Mouse (Mus musculus): ENCODE measurements at regions not wholly inside any gene's neighbourhood (a gene's known extent, or its start where the extent isn't known, plus 50 kb on each side); places are given as distances from the start of the nearest gene placed in this dataset.

DNA sequence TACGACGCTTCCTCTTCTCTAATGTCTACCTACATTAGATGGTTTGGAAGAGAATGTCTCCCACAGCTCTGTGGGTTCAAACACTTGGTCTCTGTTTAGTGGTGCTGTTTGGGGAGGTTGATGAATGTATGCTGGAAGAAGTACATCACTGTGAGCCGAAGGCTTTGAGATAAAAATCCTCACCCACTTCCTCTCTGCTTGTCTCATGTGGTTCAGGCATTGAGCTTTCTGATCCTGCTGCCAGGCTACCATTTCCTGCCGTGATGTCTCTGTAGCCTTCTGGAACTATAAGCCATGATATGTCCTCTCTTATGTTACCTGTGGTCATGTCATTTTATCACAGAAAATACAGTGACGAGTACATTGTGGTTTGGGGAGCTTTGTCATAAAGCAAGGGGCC, 122.5 kb upstream of the Cdh5 start:
- DNase-seq (no peak), ATAC-seq (ENCODE audit: insufficient read depth) (no peak)
- Histone ChIP-seq H3K9ac (no peak overlapping the region), H3K4me1 (ENCODE audit: insufficient read depth) (no peaks in the 10 kb centered on the region), H3K36me3 (ENCODE audit: insufficient read depth) (no peaks in the 10 kb centered on the region), H3K4me2 (no peak overlapping the region), H3K27ac (ENCODE audit: low read depth) (no peak overlapping the region), H3K9me3 (ENCODE audit: low read depth, low read length) (no peaks in the 10 kb centered on the region), H3K4me3 (ENCODE audit: low read depth, low read length) (no peak overlapping the region), H3K27me3 (ENCODE audit: insufficient read depth, low read length) (no peaks in the 10 kb centered on the region)
- TF ChIP-seq CTCF (IDR thresholded peaks at IDR 0.05; ENCODE audit: low read depth) = no peak
- 74% methylated on average over 5 of the region's 5 CpGs for WGBS

DNA sequence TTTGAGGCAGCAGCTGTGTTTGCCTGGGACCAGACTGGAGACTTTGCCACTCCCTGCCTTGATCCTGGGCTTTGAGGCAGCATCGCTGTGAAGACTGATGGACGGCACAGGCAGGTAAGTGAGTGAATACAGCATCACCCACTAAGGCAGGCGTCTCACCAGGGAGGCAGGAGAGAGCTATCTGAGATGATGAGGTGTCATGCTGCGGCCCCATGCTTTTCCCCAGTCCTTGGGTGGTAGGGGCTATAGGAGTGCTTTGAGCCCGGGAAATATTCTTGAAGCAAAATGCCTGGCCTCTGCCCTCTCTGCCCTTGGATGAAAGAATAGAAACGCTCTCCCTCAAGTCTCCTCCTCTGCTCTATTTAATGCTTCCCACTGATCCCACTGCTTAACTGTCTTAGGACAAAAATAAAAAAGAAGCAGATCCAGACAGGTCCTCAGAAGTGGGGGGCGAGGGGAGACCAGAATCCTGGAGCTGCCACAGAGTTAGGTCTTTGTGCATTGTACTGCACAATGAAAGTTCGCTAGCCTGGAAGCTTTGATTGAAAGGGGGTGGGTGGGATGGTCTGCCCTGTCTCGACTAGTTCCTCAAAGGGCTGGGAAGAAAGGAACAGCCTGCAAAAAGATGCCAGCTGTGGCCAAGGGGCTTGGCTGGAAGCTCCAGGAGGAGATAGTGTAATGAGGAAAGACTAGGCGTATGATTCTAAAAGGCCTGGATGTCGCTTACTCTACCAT, 117.4 kb upstream of the Cdh5 start:
- TF ChIP-seq CTCF (IDR thresholded peaks at IDR 0.05; ENCODE audit: low read depth) = no peak
- Histone ChIP-seq H3K36me3 (ENCODE audit: insufficient read depth) (no peaks in the 10 kb centered on the region), H3K9ac (no peak overlapping the region), H3K27ac (ENCODE audit: low read depth) (no peak overlapping the region), H3K4me1 (ENCODE audit: insufficient read depth) (no peaks in the 10 kb centered on the region), H3K4me3 (ENCODE audit: low read depth, low read length) (no peak overlapping the region), H3K9me3 (ENCODE audit: low read depth, low read length) (no peaks in the 10 kb centered on the region), H3K27me3 (ENCODE audit: insufficient read depth, low read length) (no peaks in the 10 kb centered on the region), H3K4me2 (no peak overlapping the region)
- DNase-seq = no peak
- WGBS = 61% methylated on average over 11 of the region's 11 CpGs
- ATAC-seq (ENCODE audit: insufficient read depth) = no peak

DNA sequence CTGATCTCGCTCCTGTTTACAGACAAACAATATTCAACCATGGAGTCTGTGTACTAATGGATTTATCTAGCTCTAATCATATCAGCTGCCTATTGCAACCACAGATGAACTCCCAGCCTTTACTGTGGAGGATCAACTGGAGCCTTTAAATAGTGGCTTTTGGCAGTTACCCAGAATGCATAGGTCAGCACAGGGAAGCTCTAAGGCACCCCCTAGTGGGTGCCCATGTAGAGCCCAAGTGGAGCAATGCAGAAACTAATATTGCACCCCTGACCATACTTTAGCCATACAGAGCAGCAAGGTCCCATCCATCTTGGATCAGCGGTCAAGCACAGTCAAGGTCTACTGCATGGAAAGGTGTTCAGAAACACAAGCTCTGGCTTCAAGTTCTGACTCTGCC, 115.8 kb upstream of the Cdh5 start:
- no peaks in the 10 kb centered on the region for H3K9me3 ChIP-seq (ENCODE audit: low read depth, low read length)
- H3K4me3 ChIP-seq (ENCODE audit: low read depth, low read length) = no peak overlapping the region
- H3K36me3 ChIP-seq (ENCODE audit: insufficient read depth) = no peaks in the 10 kb centered on the region
- TF ChIP-seq CTCF (IDR thresholded peaks at IDR 0.05; ENCODE audit: low read depth) = no peak
- H3K9ac ChIP-seq = no peak overlapping the region
- no peak overlapping the region for H3K4me2 ChIP-seq
- DNase-seq (peak; percentile 28), ATAC-seq (ENCODE audit: insufficient read depth) (no peak)
- 85% methylated on average over 2 of the region's 2 CpGs for WGBS
- no peak overlapping the region for H3K27ac ChIP-seq (ENCODE audit: low read depth)
- H3K4me1 ChIP-seq (ENCODE audit: insufficient read depth) = no peaks in the 10 kb centered on the region
- H3K27me3 ChIP-seq (ENCODE audit: insufficient read depth, low read length) = no peaks in the 10 kb centered on the region

DNA sequence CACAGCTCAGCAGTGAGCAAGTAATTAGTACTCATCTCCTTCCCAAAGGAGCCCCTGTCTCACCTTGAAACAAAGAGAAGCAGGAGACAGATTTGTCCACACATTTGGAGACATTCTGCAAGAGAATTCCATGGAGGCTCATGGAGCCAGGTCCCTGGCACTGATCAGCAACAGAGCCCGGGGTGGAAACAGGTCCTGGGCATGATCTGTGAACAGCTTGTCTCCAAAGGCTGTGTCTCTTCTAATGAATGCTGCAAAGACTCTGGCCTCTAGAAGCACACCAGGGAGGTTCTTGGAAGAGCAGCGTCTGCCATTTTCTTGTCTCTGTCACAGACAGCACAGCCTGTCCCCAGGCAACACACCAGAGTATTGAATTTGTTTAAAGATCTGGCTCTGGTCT, 107.5 kb upstream of the Cdh5 start:
- Histone ChIP-seq H3K9me3 (ENCODE audit: low read depth, low read length) (no peaks in the 10 kb centered on the region), H3K4me3 (ENCODE audit: low read depth, low read length) (no peak overlapping the region), H3K27me3 (ENCODE audit: insufficient read depth, low read length) (no peaks in the 10 kb centered on the region), H3K9ac (no peak overlapping the region), H3K4me1 (ENCODE audit: insufficient read depth) (no peaks in the 10 kb centered on the region), H3K27ac (ENCODE audit: low read depth) (no peak overlapping the region), H3K36me3 (ENCODE audit: insufficient read depth) (no peaks in the 10 kb centered on the region), H3K4me2 (no peak overlapping the region)
- WGBS = 84% methylated on average over 2 of the region's 2 CpGs
- TF ChIP-seq CTCF (IDR thresholded peaks at IDR 0.05; ENCODE audit: low read depth) = no peak
- ATAC-seq (ENCODE audit: insufficient read depth) (no peak), DNase-seq (no peak)

DNA sequence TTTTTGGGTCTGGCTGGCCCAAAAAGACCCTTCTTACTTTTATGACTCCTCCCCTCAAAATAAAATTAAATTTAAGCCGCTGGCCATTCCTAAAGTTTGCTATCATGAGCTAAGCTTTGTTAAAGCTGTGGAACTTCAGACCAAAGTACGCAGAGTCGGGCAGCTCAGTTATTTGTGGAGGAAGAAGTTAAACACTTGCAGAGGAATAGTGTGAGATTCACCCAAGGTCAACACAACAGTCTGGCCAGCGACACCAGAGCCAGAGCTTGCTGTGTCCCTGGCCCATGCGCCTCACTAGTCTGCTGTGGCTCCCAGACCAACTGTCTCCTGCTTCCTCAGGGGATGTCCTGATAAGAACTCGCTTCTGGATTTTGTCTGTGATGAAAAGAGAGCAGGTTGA, 103.3 kb upstream of the Cdh5 start:
- Histone ChIP-seq H3K4me1 (ENCODE audit: insufficient read depth) (no peaks in the 10 kb centered on the region), H3K27ac (ENCODE audit: low read depth) (no peak overlapping the region), H3K36me3 (ENCODE audit: insufficient read depth) (no peaks in the 10 kb centered on the region), H3K9ac (no peak overlapping the region), H3K4me3 (ENCODE audit: low read depth, low read length) (no peak overlapping the region), H3K4me2 (no peak overlapping the region), H3K27me3 (ENCODE audit: insufficient read depth, low read length) (no peaks in the 10 kb centered on the region), H3K9me3 (ENCODE audit: low read depth, low read length) (no peaks in the 10 kb centered on the region)
- DNase-seq = no peak
- TF ChIP-seq CTCF (IDR thresholded peaks at IDR 0.05; ENCODE audit: low read depth) = no peak
- WGBS = 63% methylated on average over 6 of the region's 6 CpGs
- ATAC-seq (ENCODE audit: insufficient read depth) = no peak

DNA sequence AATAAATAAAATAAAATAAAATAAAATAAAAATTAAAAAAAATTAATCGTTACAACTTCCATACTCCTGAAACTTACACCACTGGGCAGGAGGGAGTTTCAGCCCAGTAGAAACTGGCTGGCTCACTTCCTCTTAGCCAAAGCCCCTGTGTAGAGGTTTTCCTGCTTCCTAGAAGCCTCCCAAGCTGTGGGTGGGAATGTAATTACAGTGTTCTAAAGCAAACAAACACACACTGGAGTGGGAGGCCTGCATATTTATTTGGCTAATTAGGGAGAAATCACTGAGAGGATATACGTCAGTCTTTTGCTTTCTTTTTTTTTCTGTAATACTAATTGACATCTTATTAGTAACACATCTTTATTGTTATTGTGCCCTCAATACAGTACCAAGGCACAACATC, 94.2 kb upstream of the Cdh5 start:
- 77% methylated on average over 2 of the region's 2 CpGs for WGBS
- no peak overlapping the region for H3K4me3 ChIP-seq (ENCODE audit: low read depth, low read length)
- H3K27ac ChIP-seq (ENCODE audit: low read depth) = no peak overlapping the region
- no peaks in the 10 kb centered on the region for H3K4me1 ChIP-seq (ENCODE audit: insufficient read depth)
- TF ChIP-seq CTCF (IDR thresholded peaks at IDR 0.05; ENCODE audit: low read depth) = no peak
- ATAC-seq (ENCODE audit: insufficient read depth) (no peak), DNase-seq (no peak)
- H3K4me2 ChIP-seq = no peak overlapping the region
- H3K27me3 ChIP-seq (ENCODE audit: insufficient read depth, low read length) = no peaks in the 10 kb centered on the region
- H3K9ac ChIP-seq = no peak overlapping the region
- H3K9me3 ChIP-seq (ENCODE audit: low read depth, low read length) = no peaks in the 10 kb centered on the region
- H3K36me3 ChIP-seq (ENCODE audit: insufficient read depth) = no peaks in the 10 kb centered on the region

DNA sequence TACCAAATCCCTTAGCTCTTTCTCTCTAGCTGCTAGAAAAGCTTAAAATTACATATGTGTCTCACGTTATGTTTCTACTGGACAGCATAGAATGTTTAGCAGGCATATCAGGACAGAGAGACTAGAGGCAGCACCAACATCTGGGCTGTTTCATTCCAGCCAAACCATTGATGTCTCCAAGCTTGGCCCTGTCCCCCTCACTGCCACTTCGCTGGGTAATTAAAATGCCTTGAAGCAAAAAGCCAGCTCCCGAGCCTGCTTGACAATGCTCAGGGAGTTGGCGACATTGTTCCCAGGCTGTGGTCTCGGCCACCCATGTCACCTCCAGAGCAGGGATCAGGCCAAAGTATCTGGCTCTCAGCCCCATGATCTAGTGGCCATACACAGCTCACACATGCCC, 92.7 kb upstream of the Cdh5 start:
- no peaks in the 10 kb centered on the region for H3K36me3 ChIP-seq (ENCODE audit: insufficient read depth)
- H3K27me3 ChIP-seq (ENCODE audit: insufficient read depth, low read length) = no peaks in the 10 kb centered on the region
- H3K4me2 ChIP-seq = no peak overlapping the region
- H3K9me3 ChIP-seq (ENCODE audit: low read depth, low read length) = no peaks in the 10 kb centered on the region
- 57% methylated on average over 5 of the region's 5 CpGs for WGBS
- ATAC-seq (ENCODE audit: insufficient read depth) (no peak), DNase-seq (peak; percentile 57)
- H3K27ac ChIP-seq (ENCODE audit: low read depth) = no peak overlapping the region; the same call in 1 of the 2 replicates
- TF ChIP-seq CTCF (IDR thresholded peaks at IDR 0.05; ENCODE audit: low read depth) = no peak
- no peaks in the 10 kb centered on the region for H3K4me1 ChIP-seq (ENCODE audit: insufficient read depth)
- no peak overlapping the region for H3K9ac ChIP-seq
- no peak overlapping the region for H3K4me3 ChIP-seq (ENCODE audit: low read depth, low read length)
